Mouse (Mus musculus) retina, embryonic 14.5 days (tissue): Measurements from ENCODE around the gene Hoxa5.

ENCODE experiments used
- DNase-seq: peaks from one replicate; pipeline ENCODE4 v3.0.0-alpha.2; 2015; ENCODE audit warnings: low spot score

Gene Hoxa5

GRCm38 (mm10) chr6:52240389-52241000, 36.1 kb upstream of the Hoxa5 start, which contains the start of gene Hoxa10:
Hoxa10 (minus strand) TSS chr6:52240854.
- peak; percentile 91 for DNase-seq

GRCm38 (mm10) chr6:52239625-52240388, 35.4 kb upstream of the Hoxa5 start:
- no peak for DNase-seq

- peak; percentile 42 for DNase-seq
These were observed 34.6 kb upstream of the Hoxa5 start for GRCm38 (mm10) chr6:52238976-52239375.

- no peak for DNase-seq
These were observed 33.8 kb upstream of the Hoxa5 start for GRCm38 (mm10) chr6:52238155-52238545.

GRCm38 (mm10) chr6:52237346-52238154, 33.2 kb upstream of the Hoxa5 start:
- DNase-seq = no peak

GRCm38 (mm10) chr6:52236806-52237205, 32.4 kb upstream of the Hoxa5 start:
- no peak for DNase-seq

- no peak for DNase-seq
These were observed 31.5 kb upstream of the Hoxa5 start for GRCm38 (mm10) chr6:52235866-52236265.

GRCm38 (mm10) chr6:52235267-52235666, 30.9 kb upstream of the Hoxa5 start:
- no peak for DNase-seq

- DNase-seq = no peak
These were observed 30.2 kb upstream of the Hoxa5 start for GRCm38 (mm10) chr6:52234428-52235140.

GRCm38 (mm10) chr6:52233546-52234427, 29.4 kb upstream of the Hoxa5 start:
- no peak for DNase-seq

GRCm38 (mm10) chr6:52232984-52233545, 28.7 kb upstream of the Hoxa5 start:
- no peak for DNase-seq

GRCm38 (mm10) chr6:52232568-52232965, 28.2 kb upstream of the Hoxa5 start:
- DNase-seq = no peak

GRCm38 (mm10) chr6:52231885-52232567, 27.6 kb upstream of the Hoxa5 start:
- no peak for DNase-seq

- no peak for DNase-seq
These were observed 26.3 kb upstream of the Hoxa5 start, which contains the start of gene Hoxa9 for GRCm38 (mm10) chr6:52230516-52231165. Hoxa9 (minus strand) TSS chr6:52231089.

GRCm38 (mm10) chr6:52229558-52230416, 25.4 kb upstream of the Hoxa5 start:
- no peak for DNase-seq

GRCm38 (mm10) chr6:52228475-52229465, 24.4 kb upstream of the Hoxa5 start:
- no peak for DNase-seq
